Mouse (Mus musculus) kidney, postnatal 0 days (tissue): ENCODE measurements around the gene Tmem60. TPM values are rescaled to one million over a fixed set of nuclear protein-coding genes. Genes with fewer than 3 reads are reported as not detected.

ENCODE experiments used
- ATAC-seq: fragments of 200-750 bp; cut with Nextera tagmentation; replicated peaks from 2 replicates; pipeline ENCODE4 v1.8.0; 2017; ENCODE audit warnings: low read depth, moderate number of reproducible peaks, moderate TSS enrichment, moderate library complexity; ENCODE audit not compliant: low FRiP score
- DNase-seq: peaks from one replicate; pipeline ENCODE4 v3.0.0-alpha.2; 2016; ENCODE audit warnings: low spot score
- H3K27ac ChIP-seq: fragments of 300-500 bp; sonication (generic); 2 replicates; pipeline ENCODE4 v1.5.1; 2014; ENCODE audit warnings: mild to moderate bottlenecking
- H3K27me3 ChIP-seq: fragments of 300-500 bp; sonication (generic); 2 replicates; pipeline ENCODE4 v1.6.1; 2014; ENCODE audit warnings: low read length, mixed read lengths; ENCODE audit not compliant: insufficient read depth
- H3K36me3 ChIP-seq: fragments of 300-500 bp; sonication (generic); 2 replicates; pipeline ENCODE4 v1.6.1; 2014; ENCODE audit warnings: low read length, mixed read lengths; ENCODE audit not compliant: insufficient read depth
- H3K4me1 ChIP-seq: fragments of 300-500 bp; sonication (generic); replicated peaks from 2 replicates; pipeline ENCODE4 v1.6.1; 2014; ENCODE audit warnings: antibody characterized with exemption, low read length, mixed read lengths; ENCODE audit not compliant: insufficient read depth
- H3K4me2 ChIP-seq: fragments of 300-500 bp; sonication (generic); 2 replicates; pipeline ENCODE4 v1.6.1; 2014; ENCODE audit warnings: mild to moderate bottlenecking, low read length, moderate library complexity, mixed read lengths
- H3K4me3 ChIP-seq: fragments of 300-500 bp; sonication (generic); replicated peaks from 2 replicates; pipeline ENCODE4 v1.5.1; 2014; ENCODE audit warnings: low read depth, low read length
- H3K9ac ChIP-seq: fragments of 300-500 bp; sonication (generic); 2 replicates; pipeline ENCODE4 v1.6.1; 2014; ENCODE audit warnings: low read depth, low read length
- H3K9me3 ChIP-seq: fragments of 300-500 bp; sonication (generic); replicated peaks from 2 replicates; pipeline ENCODE4 v1.6.1; 2016; ENCODE audit warnings: low read length, inconsistent platforms, mixed read lengths
- CTCF ChIP-seq: IDR thresholded peaks from 2 replicates; pipeline ENCODE4 v1.5.1; 2016; ENCODE audit warnings: antibody characterized with exemption, low read depth, mild to moderate bottlenecking, moderate library complexity
- WGBS: fragments of 180-500 bp; shearing (Covaris S2); extraction: QIAGEN DNeasy Blood & Tissue Kit; methylation state at CpG from one replicate; pipeline ENCODE4 v1.1.7; 2014; 5-methylcytosine and 5-hydroxymethylcytosine counted together
- polyA plus RNA-seq: library from polyadenylated mRNA; unstranded; fragments of >200 nt; fragmentation: Nextera tagmentation; extraction: Ambion mirVana; gene quantifications from 2 replicates; pipeline ENCODE4 v1.2.1, GENCODE M21; 2015

Tmem60 gene
- polyA plus RNA-seq, 1 experiment from 2014 or later = 68.7 TPM

DNA sequence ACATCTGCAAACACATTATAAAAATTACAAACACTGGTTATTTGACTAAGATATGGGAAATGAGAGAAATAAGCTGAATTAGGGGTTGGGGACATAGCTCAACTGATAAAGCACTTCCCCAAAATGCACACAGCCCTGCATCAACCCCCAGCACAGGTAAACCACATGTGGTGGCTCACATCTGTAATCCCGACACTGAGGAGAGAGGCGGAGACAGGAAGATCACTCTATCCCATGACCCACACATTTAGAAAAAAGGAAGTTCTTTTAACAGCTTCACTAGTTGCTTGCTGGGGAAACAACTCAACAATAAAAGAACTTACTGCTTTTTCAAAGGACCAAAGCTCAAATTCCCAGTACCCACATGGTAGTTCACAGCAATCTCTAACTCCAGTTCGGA lies 50.6 kb downstream of the Tmem60 start:
- TF ChIP-seq CTCF = no peak
- Histone ChIP-seq H3K27me3 (no peaks in the 10 kb centered on the region), H3K4me3 (no peak overlapping the region), H3K4me2 (no peak overlapping the region), H3K9ac (no peak overlapping the region), H3K27ac (no peak overlapping the region), H3K9me3 (no peaks in the 10 kb centered on the region), H3K36me3 (no peaks in the 10 kb centered on the region), H3K4me1 (0 out of 2 replicates have a peak, but pooled peaks cover 5% of the 10 kb centered on the region)
- ATAC-seq = no peak
- 86% methylated on average over 3 of the region's 3 CpGs for WGBS
- no peak for DNase-seq

DNA sequence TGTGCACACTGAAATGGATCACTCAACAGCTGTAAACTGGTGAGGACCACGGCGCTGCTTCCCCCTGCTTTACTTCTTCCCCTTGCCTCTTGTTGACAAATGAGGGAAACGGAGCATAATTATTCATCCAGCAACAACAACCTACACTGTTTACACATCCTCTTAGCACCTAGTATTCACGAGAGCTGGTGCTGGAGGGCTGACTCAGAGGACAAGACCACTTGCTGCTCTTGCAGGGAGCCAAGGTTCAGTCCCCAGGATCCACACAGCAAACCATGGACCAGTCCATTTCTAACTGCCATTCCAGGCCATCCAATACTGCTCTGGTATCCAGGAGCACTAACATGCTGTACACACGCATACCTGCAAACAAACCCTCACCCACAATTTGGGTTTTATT lies 53.9 kb downstream of the Tmem60 start:
- H3K4me3 ChIP-seq = no peak overlapping the region
- no peak for TF ChIP-seq CTCF
- 40% methylated on average over 5 of the region's 5 CpGs for WGBS

More for the DNA sequence above, 53.9 kb downstream of the Tmem60 start:
- H3K4me1 ChIP-seq = peaks cover 12% of the 10 kb centered on the region; the same call in 1 of the 2 replicates
- H3K9me3 ChIP-seq = no peaks in the 10 kb centered on the region
- no peak overlapping the region for H3K9ac ChIP-seq
- H3K4me2 ChIP-seq = no peak overlapping the region
- no peak overlapping the region for H3K27ac ChIP-seq
- DNase-seq (no peak), ATAC-seq (no peak)
- no peaks in the 10 kb centered on the region for H3K27me3 ChIP-seq
- H3K36me3 ChIP-seq = no peaks in the 10 kb centered on the region

Other genes starting within 250 kb of the Tmem60 start
- gene Phtf2, start 67 bp upstream of the Tmem60 start, polyA plus RNA-seq = 8.4 and 8.5 TPM in 2 replicates
- 5.5 and 6.4 TPM in 2 replicates for gene Rsbn1l, start 74.2 kb downstream of the Tmem60 start, polyA plus RNA-seq
- gene Ptpn12, start 173.7 kb downstream of the Tmem60 start, polyA plus RNA-seq = 21.3 and 23.3 TPM in 2 replicates